Mouse (Mus musculus) left cerebral cortex, adult 8-10 months (tissue): ENCODE results near the gene Id2. TPM values are rescaled to one million over a fixed set of nuclear protein-coding genes. Genes with fewer than 3 reads are reported as not detected.

ENCODE experiments used
- DNase-seq, 2 experiments: peaks; one replicate each; pipeline ENCODE4 v3.0.0; 2022; ENCODE audit warnings: low spot score in 2 of 2
- total RNA-seq, 4 experiments: library from RNA; stranded (reverse); gene quantifications; 2 replicates each; pipeline ENCODE4 v1.2.4; 2022

Gene Id2
- total RNA-seq, 4 experiments from 2014 or later, result 131 to 145 (median 138) TPM

GRCm38 (mm10) chr12:25083260-25084178, 13.4 kb downstream of the Id2 start:
- no peak for DNase-seq

GRCm38 (mm10) chr12:25074344-25074743, 22.6 kb downstream of the Id2 start:
- DNase-seq, result peak in 1 of 2 experiments; percentile 59

DNA sequence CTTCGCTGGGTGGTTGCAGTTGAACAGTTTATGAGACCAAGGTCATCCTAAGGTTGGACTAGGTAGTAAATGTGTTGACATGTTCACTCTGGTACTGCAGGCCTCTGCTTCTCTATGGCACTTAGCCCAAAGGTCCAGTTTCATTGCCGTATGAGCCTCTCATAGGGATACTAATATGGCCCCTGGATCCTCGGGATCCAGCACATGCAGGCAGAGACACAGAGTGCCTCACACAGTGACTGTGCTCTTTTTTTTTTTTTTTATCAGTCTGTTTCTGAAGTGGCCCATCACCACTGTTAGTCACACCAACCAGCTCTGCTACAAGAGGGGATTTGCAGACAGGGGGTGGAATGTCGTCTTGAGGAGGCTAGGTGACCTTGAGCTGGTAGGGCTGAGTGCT, 23.6 kb downstream of the Id2 start:
- no peak for DNase-seq

GRCm38 (mm10) chr12:25062264-25062663, 34.7 kb downstream of the Id2 start:
- no peak for DNase-seq

- no peak for DNase-seq
Measured at GRCm38 (mm10) chr12:25060901-25061300, 36.0 kb downstream of the Id2 start.

DNA sequence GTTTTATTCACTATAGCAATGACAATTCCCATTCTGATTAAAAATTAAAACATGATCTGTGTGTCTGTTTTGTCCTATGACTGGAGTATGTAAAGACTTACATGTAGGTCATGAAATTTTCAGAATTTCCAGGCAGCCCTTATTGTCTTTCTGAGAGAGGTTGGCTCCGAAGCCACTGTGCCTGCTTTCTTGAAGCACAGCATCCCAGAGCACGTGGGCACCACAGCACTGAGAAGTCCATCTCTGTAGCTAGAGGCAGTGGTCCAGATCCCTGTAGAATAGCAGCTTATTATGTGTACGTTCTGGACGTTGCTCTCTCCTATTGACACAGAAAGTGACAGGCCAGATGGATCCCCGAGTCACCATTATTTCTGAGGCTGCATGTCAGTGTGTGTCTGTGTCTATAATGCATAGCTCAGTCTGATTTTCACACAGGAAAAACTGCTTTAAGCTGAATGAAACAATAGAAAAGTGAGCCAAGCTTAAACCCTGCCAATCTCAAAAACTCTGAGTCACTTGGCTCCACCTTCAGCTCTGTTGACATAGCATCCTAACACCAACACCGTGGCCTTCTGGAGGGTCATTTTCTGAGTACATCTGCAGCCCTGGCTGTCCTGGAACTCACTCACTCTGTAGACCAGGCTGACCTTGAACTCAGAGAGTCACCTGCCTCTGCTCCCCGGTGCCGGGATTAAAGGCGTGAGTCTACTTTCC, 37.3 kb downstream of the Id2 start:
- no peak for DNase-seq

DNA sequence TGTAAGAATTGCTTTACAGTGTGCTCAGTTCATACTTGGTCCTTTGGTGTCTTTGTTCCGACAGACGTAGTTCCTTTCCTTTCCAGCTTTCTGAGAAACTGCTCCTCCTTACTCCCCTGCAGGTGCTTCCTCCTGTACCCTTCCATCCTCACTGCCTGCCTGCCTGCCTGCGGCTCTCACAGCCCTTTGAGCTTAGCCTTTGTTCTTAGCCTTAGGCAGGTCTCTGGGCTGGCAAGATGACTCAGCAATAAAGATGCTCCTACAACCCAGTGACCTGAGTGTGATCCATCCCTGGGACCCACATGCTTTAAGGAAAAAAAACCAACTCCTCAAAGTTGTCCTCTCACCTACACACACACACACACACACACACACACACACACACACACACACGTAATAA, 42.0 kb downstream of the Id2 start:
- DNase-seq, result no peak

DNA sequence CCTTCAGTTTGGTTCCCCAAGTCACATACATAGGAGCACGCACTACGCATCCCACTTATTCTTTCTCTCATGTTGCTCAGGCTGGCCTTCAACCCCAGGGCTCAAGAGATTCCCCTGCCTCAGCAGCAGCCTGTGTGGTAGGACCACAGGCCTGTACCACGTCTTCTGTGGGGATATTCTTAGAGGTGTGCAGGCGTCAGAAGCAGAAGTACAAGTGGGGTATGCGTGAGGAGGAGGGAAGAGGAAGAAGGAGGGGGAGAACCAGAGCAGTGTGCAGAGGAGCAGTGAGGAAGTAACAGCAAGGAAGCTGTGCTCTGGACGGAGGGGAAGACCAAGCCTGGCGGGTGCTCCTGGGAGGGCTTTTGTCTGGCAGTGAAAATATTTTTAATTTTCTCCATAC, 42.4 kb downstream of the Id2 start:
- no peak for DNase-seq

- no peak for DNase-seq
Measured at GRCm38 (mm10) chr12:25049253-25049652, 47.7 kb downstream of the Id2 start.

GRCm38 (mm10) chr12:25044579-25044978, 52.4 kb downstream of the Id2 start:
- no peak for DNase-seq

- no peak for DNase-seq
Measured at GRCm38 (mm10) chr12:25044056-25044455, 52.9 kb downstream of the Id2 start.

Other genes starting within 250 kb of the Id2 start
- 100 to 1,000 TPM; 316 to 342 (median 332) TPM for gene Kidins220, start 122.2 kb downstream of the Id2 start, total RNA-seq